Mouse (Mus musculus) heart, postnatal 0 days (tissue): ENCODE results near the gene Pus10. TPM values are rescaled to one million over a fixed set of nuclear protein-coding genes. Genes with fewer than 3 reads are reported as not detected.

Source experiments
- ATAC-seq: fragments of 200-750 bp; cut with Nextera tagmentation; 2 replicates; pipeline ENCODE4 v1.8.0; 2017; ENCODE audit warnings: low read depth, moderate number of reproducible peaks, moderate library complexity; ENCODE audit not compliant: insufficient read depth
- DNase-seq: peaks from one replicate; pipeline ENCODE4 v3.0.0-alpha.2; 2016; ENCODE audit warnings: low spot score
- H3K27ac ChIP-seq: fragments of 300-500 bp; sonication (generic); 2 replicates; pipeline ENCODE4 v1.5.1; 2014; ENCODE audit warnings: low read depth, mild to moderate bottlenecking
- H3K27me3 ChIP-seq: fragments of 300-500 bp; sonication (generic); 2 replicates; pipeline ENCODE4 v1.6.1; 2014; ENCODE audit warnings: low read length, mixed read lengths; ENCODE audit not compliant: control insufficient read depth, insufficient read depth
- H3K36me3 ChIP-seq: fragments of 300-500 bp; sonication (generic); replicated peaks from 2 replicates; pipeline ENCODE4 v1.6.1; 2014; ENCODE audit warnings: low read length, mixed read lengths; ENCODE audit not compliant: control insufficient read depth, insufficient read depth
- H3K4me1 ChIP-seq: fragments of 300-500 bp; sonication (generic); 2 replicates; pipeline ENCODE4 v1.6.1; 2014; ENCODE audit warnings: antibody characterized with exemption; ENCODE audit not compliant: control insufficient read depth, insufficient read depth
- H3K4me2 ChIP-seq: fragments of 300-500 bp; sonication (generic); 2 replicates; pipeline ENCODE4 v1.6.1; 2014; ENCODE audit warnings: low read depth, mild to moderate bottlenecking, low read length, moderate library complexity
- H3K4me3 ChIP-seq: fragments of 300-500 bp; sonication (generic); 2 replicates; pipeline ENCODE4 v1.5.1; 2014; ENCODE audit warnings: low read depth, low read length
- H3K9ac ChIP-seq: fragments of 300-500 bp; sonication (generic); replicated peaks from 2 replicates; pipeline ENCODE4 v1.6.1; 2014; ENCODE audit warnings: low read depth, low read length, mixed read lengths
- H3K9me3 ChIP-seq: fragments of 300-500 bp; sonication (generic); replicated peaks from 2 replicates; pipeline ENCODE4 v1.6.1; 2016; ENCODE audit warnings: low read length; ENCODE audit not compliant: control insufficient read depth
- CTCF ChIP-seq: IDR thresholded peaks from 2 replicates; pipeline ENCODE4 v1.5.1; 2016; ENCODE audit warnings: antibody characterized with exemption, control low read depth, low read depth
- EP300 ChIP-seq: IDR thresholded peaks from 2 replicates; pipeline ENCODE4 v1.6.1; 2016; ENCODE audit warnings: antibody characterized with exemption, low read depth
- WGBS: fragments of 180-500 bp; shearing (Covaris S2); extraction: QIAGEN DNeasy Blood & Tissue Kit; methylation state at CpG from one replicate; pipeline ENCODE4 v1.1.7; 2014; 5-methylcytosine and 5-hydroxymethylcytosine counted together
- polyA plus RNA-seq: library from polyadenylated mRNA; unstranded; fragments of >200 nt; fragmentation: Nextera tagmentation; extraction: Ambion mirVana; gene quantifications from 2 replicates; pipeline ENCODE4 v1.2.1, GENCODE M21; 2015
- total RNA-seq: library from RNA; depleted of rRNA; stranded (reverse); fragments of >200 nt; gene quantifications from 2 replicates; pipeline ENCODE4 v1.2.3, GENCODE M21; 2014; ENCODE audit warnings: low replicate concordance

Pus10 gene
- total and polyA plus RNA-seq, 2 experiments from 2014 or later: 4.8 to 8.7 TPM

DNA sequence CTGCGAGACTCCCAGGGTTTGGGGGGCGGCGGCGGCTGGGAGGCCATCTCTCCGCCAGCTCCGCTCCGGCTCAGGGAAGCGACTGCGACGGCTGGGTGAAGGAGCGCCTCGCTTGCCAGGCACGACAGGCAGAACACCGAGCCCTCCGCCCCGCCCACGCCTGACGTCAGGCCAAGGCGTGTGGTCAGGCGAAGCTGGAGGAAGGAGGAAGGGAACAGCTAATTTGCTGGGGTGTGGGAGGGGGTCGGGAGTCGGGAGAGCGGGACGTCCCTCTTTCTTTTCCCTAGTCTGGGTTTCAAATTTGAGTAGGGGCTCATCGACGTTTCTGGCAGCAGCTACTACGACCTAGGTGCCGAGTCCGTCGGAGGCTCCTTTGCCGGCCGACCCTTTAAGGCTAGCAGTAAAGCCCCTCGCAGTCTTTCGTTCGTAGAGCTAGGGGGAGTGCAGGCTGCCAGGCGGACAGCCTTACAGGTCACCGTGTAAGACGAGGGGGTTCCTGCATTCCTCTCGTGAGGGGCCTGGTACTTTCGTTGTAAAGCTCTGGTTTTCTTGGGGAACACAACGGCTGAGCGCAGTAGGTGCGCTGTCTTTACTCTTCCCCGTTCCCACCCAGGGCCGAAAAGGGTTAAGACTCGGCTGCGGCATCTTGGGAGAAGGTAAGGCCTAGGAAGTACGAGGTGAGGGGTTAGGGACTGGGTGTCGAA is 476 bp downstream of the Pus10 start, which contains the start of gene Pex13:
Pex13 (minus strand) TSS at position 162 of the 704 bp plus-strand sequence.
- DNase-seq: peak; percentile 91
- under 1% methylated on average over 49 of the region's 49 CpGs for WGBS
- peak within 1 kb of the TSS; percentile 97 for H3K4me3 ChIP-seq

DNA sequence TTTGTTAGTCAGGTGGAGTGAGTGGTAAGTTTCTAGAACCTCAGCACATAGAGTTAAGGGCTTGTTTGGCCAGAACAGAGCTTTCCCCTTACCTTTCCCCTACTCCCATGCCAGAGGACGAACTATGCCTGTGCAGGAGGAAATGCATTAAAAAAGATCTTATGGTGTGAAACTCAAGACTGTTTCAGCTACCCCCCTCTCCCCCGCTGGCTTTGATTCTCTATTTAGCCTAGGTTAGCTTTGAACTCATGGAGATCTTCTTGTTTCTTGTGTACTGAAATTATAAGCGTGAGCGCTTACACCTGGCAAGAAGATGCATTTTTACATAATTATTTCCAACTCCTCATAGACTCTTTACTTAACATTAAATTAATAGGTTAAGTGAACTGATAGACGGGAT is 1.1 kb downstream of the Pus10 start:
- Histone ChIP-seq H3K4me2 (peak overlapping the region; percentile 78), H3K4me1 (0 out of 2 replicates have a peak, but pooled peaks cover 6% of the 10 kb centered on the region), H3K9ac (peak overlapping the region; percentile 93), H3K9me3 (no peaks in the 10 kb centered on the region), H3K36me3 (no peaks in the 10 kb centered on the region), H3K4me3 (peak overlapping the region; percentile 97), H3K27me3 (no peaks in the 10 kb centered on the region), H3K27ac (peak overlapping the region; percentile 95)
- no peak; the same call in 1 of the 2 replicates for ATAC-seq
- DNase-seq: no peak
- TF ChIP-seq EP300: no peak
- no peak for TF ChIP-seq CTCF
- WGBS: 9% methylated on average over 5 of the region's 5 CpGs

More for the DNA sequence above, 476 bp downstream of the Pus10 start, which contains the start of gene Pex13:
- no peaks in the 10 kb centered on the region for H3K27me3 ChIP-seq
- H3K27ac ChIP-seq: peak within 1 kb of the TSS; percentile 95
- no peaks in the 10 kb centered on the region for H3K36me3 ChIP-seq
- peak; percentile 94 for ATAC-seq
- H3K4me2 ChIP-seq: peak within 1 kb of the TSS; percentile 78
- H3K9me3 ChIP-seq: no peaks in the 10 kb centered on the region
- H3K4me1 ChIP-seq: 0 out of 2 replicates have a peak, but pooled peaks cover 6% of the 10 kb centered on the region
- TF ChIP-seq EP300 (0 out of 2 replicates have a peak, but pooled peaks have one; percentile 62), CTCF (no peak)
- peak within 1 kb of the TSS; percentile 93 for H3K9ac ChIP-seq

- no peak for ATAC-seq
- H3K4me3 ChIP-seq: peak overlapping the region; percentile 97; the same call in 1 of the 2 replicates
Observed at GRCm38 (mm10) chr11:23667128-23667527, 1.7 kb downstream of the Pus10 start.

DNA sequence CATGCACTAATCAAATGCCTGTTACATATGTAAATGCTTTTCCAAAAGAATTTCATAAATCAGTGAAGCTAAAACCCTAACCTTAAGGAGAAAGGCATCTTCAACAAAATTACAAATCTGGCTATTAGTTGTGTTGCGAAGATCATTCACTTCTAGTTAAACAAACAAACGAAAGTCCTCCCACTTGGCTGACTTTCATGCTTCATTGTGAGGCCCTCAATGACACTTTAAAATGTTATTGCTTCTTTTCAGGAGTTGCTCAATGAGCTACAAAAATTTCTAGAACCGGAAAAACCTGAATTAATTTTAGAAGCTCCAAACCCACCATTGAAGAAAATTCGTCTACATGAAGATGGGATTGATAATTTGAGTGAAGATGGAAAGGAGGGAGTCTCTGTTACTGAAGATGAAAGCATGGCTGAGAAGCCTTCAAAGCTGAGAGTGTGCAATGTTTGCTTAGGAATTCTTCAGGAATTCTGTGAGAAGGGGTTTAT is 6.8 kb downstream of the Pus10 start:
- ATAC-seq: no peak
- Histone ChIP-seq H3K27ac (no peak overlapping the region), H3K36me3 (peaks cover 38% of the 10 kb centered on the region), H3K4me2 (no peak overlapping the region), H3K9ac (no peak overlapping the region), H3K4me3 (no peak overlapping the region), H3K4me1 (no peaks in the 10 kb centered on the region), H3K27me3 (no peaks in the 10 kb centered on the region), H3K9me3 (no peaks in the 10 kb centered on the region)
- TF ChIP-seq EP300: no peak
- TF ChIP-seq CTCF: no peak
- DNase-seq: no peak
- WGBS: 87% methylated on average over 4 of the region's 4 CpGs

More at GRCm38 (mm10) chr11:23667128-23667527, 1.7 kb downstream of the Pus10 start:
- Histone ChIP-seq H3K9me3 (no peaks in the 10 kb centered on the region), H3K27ac (no peak overlapping the region), H3K9ac (no peak overlapping the region), H3K36me3 (no peaks in the 10 kb centered on the region), H3K4me2 (peak overlapping the region; percentile 78), H3K27me3 (no peaks in the 10 kb centered on the region), H3K4me1 (0 out of 2 replicates have a peak, but pooled peaks cover 6% of the 10 kb centered on the region)
- TF ChIP-seq EP300 (no peak), CTCF (no peak)
- WGBS: 29% methylated on average over 3 of the region's 3 CpGs
- DNase-seq: no peak

DNA sequence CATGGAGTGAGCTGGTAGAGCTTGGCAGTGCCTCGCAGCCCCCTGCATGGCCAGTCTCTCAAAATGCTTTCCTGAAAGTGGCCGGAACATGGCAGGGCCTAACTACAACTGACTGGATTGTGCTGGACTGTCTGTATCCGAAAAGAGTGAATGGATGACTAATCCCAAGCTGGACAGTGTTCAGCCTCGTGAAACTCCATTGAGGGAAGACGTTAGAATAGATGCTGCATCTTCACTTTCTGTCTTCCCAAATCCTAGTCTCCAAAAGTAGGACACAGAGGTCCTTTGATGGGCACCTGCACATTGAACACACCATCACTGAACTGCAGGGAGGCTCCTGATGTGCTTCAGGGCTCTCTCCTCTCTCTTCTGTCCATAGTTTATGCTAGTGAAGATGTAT is 10.6 kb downstream of the Pus10 start:
- no peak overlapping the region for H3K4me2 ChIP-seq
- no peaks in the 10 kb centered on the region for H3K4me1 ChIP-seq
- no peak for ATAC-seq
- no peaks in the 10 kb centered on the region for H3K9me3 ChIP-seq
- no peak overlapping the region for H3K9ac ChIP-seq
- WGBS: 91% methylated on average over 5 of the region's 5 CpGs
- no peak for TF ChIP-seq EP300
- no peak for TF ChIP-seq CTCF
- no peak for DNase-seq
- H3K27me3 ChIP-seq: no peaks in the 10 kb centered on the region
- peaks cover 62% of the 10 kb centered on the region for H3K36me3 ChIP-seq
- no peak overlapping the region for H3K4me3 ChIP-seq
- H3K27ac ChIP-seq: no peak overlapping the region
